Mouse (Mus musculus): ENCODE data around the gene Gm11116. TPM values are rescaled to one million over a fixed set of nuclear protein-coding genes. Genes with fewer than 3 reads are reported as not detected.
"Not testable (repeated sequence)": the region's sequence is repeated elsewhere in the genome, so short reads cannot be mapped to it uniquely, and the experiment has no call there.

Gm11116 gene
- not detected for total RNA-seq (2022)

GRCm38 (mm10) chr5:88111430-88111829 lies at the start of gene Gm11116:
Gene Gm11116 (minus strand): TSS chr5:88111530.
- DNase-seq (ENCODE audit: low spot score in 2 of 2) = no peak

GRCm38 (mm10) chr5:88153999-88154398 lies 42.7 kb upstream of the Gm11116 start, which contains the start of gene Gm11115:
Gene Gm11115 (minus strand): TSS chr5:88154099.
- DNase-seq (ENCODE audit: low spot score in 2 of 2) = no peak

- not testable (repeated sequence) for DNase-seq (ENCODE audit: low spot score in 2 of 2)
These were observed 25.1 kb downstream of the Gm11116 start, which contains the start of gene Smr2 for GRCm38 (mm10) chr5:88086256-88086655. Gene Smr2 (plus strand): TSS chr5:88086556.

Other genes starting within 250 kb of the Gm11116 start
- gene Odam, start 226.5 kb downstream of the Gm11116 start, total RNA-seq (2022) = not detected
- gene Csn3, start 186.0 kb downstream of the Gm11116 start, total RNA-seq (2022) = not detected
- not detected for gene 2310003L06Rik, start 142.1 kb downstream of the Gm11116 start, total RNA-seq (2022)
- not detected for gene Gm28434, start 142.0 kb downstream of the Gm11116 start, total RNA-seq (2022)
- not detected for gene Cabs1, start 132.1 kb downstream of the Gm11116 start, total RNA-seq (2022)
- gene Smr3a, start 109.0 kb downstream of the Gm11116 start, total RNA-seq (2022) = not detected
- gene Smr2, start 25.0 kb downstream of the Gm11116 start, total RNA-seq (2022) = not detected
- not detected for gene Gm11115, start 42.6 kb upstream of the Gm11116 start, total RNA-seq (2022)
- gene Gm7714, start 157.4 kb upstream of the Gm11116 start, total RNA-seq (2022) = not detected
- not detected for gene Prol1, start 205.8 kb upstream of the Gm11116 start, total RNA-seq (2022)